Mouse (Mus musculus): Measurements from ENCODE around the gene Sez6. TPM values are rescaled to one million over a fixed set of nuclear protein-coding genes. Genes with fewer than 3 reads are reported as not detected.

The Sez6 gene
- total RNA-seq, 1 experiment: 0.45 TPM

- Histone ChIP-seq H3K36me3 (ENCODE audit: control insufficient read depth, insufficient read depth, low read length, poor library complexity, severe bottlenecking) (peaks cover 13% of the 10 kb centered on the region), H3K9ac (ENCODE audit: insufficient read depth, low read depth, low read length, poor library complexity, severe bottlenecking) (no peak overlapping the region), H3K27ac (ENCODE audit: insufficient read depth, low read depth, low read length, poor library complexity, severe bottlenecking) (no peak overlapping the region), H3K4me1 (ENCODE audit: control insufficient read depth in 2 of 2, insufficient read depth in 2 of 2, low read length in 2 of 2, poor library complexity in 1 of 2) (peaks cover 33 to 42% of the 10 kb centered on the region in 2 experiments), H3K9me3 (ENCODE audit: control insufficient read depth, insufficient read depth, low read depth, low read length) (no peaks in the 10 kb centered on the region), H3K4me3 (ENCODE audit: insufficient read depth in 1 of 2, low read depth in 1 of 2, low read length in 2 of 2, poor library complexity in 1 of 2, severe bottlenecking in 1 of 2) (no peak overlapping the region)
- in situ Hi-C loops (cut with MboI; ENCODE audit: low sequenced_read_pairs in 2 of 2, unreplicated experiment in 2 of 2): no loop called here
- TF ChIP-seq MAFK (IDR thresholded peaks at IDR 0.05; ENCODE audit: insufficient read depth, low read depth, low read length) (no peak), CHD2 (IDR thresholded peaks at IDR 0.05; ENCODE audit: low read depth, low read length) (no peak), HCFC1 (IDR thresholded peaks at IDR 0.05; ENCODE audit: borderline replicate concordance, insufficient read depth, low read length) (no peak), ZC3H11A (IDR thresholded peaks at IDR 0.05; ENCODE audit: borderline replicate concordance, low read depth, low read length) (no peak), ZNF384 (IDR thresholded peaks at IDR 0.05; ENCODE audit: low read depth, low read length) (no peak)
- DNase-seq (ENCODE audit: low read depth, low spot score): no peak
These were observed 41.8 kb upstream of the Sez6 start for GRCm38 (mm10) chr11:77888846-77889245.

- no peak overlapping the region for H3K4me3 ChIP-seq (ENCODE audit: insufficient read depth in 1 of 2, low read depth in 1 of 2, low read length in 2 of 2, poor library complexity in 1 of 2, severe bottlenecking in 1 of 2)
- TF ChIP-seq CHD2 (IDR thresholded peaks at IDR 0.05; ENCODE audit: low read depth, low read length) (no peak), ZC3H11A (IDR thresholded peaks at IDR 0.05; ENCODE audit: borderline replicate concordance, low read depth, low read length) (no peak), HCFC1 (IDR thresholded peaks at IDR 0.05; ENCODE audit: borderline replicate concordance, insufficient read depth, low read length) (no peak), ZNF384 (IDR thresholded peaks at IDR 0.05; ENCODE audit: low read depth, low read length) (no peak), MAFK (IDR thresholded peaks at IDR 0.05; ENCODE audit: insufficient read depth, low read depth, low read length) (no peak)
- H3K4me1 ChIP-seq (ENCODE audit: control insufficient read depth in 2 of 2, insufficient read depth in 2 of 2, low read length in 2 of 2, poor library complexity in 1 of 2): peaks cover 31 to 41% of the 10 kb centered on the region in 2 experiments
- no peak for DNase-seq (ENCODE audit: low read depth, low spot score)
- H3K9me3 ChIP-seq (ENCODE audit: control insufficient read depth, insufficient read depth, low read depth, low read length): no peaks in the 10 kb centered on the region
- peaks cover 13% of the 10 kb centered on the region for H3K36me3 ChIP-seq (ENCODE audit: control insufficient read depth, insufficient read depth, low read length, poor library complexity, severe bottlenecking)
- H3K9ac ChIP-seq (ENCODE audit: insufficient read depth, low read depth, low read length, poor library complexity, severe bottlenecking): no peak overlapping the region
- H3K27ac ChIP-seq (ENCODE audit: insufficient read depth, low read depth, low read length, poor library complexity, severe bottlenecking): no peak overlapping the region
- in situ Hi-C loops (cut with MboI; ENCODE audit: low sequenced_read_pairs in 2 of 2, unreplicated experiment in 2 of 2): no loop called here
These were observed 41.1 kb upstream of the Sez6 start for GRCm38 (mm10) chr11:77889484-77889883.

- Histone ChIP-seq H3K4me3 (ENCODE audit: insufficient read depth in 1 of 2, low read depth in 1 of 2, low read length in 2 of 2, poor library complexity in 1 of 2, severe bottlenecking in 1 of 2) (no peak overlapping the region), H3K4me1 (ENCODE audit: control insufficient read depth in 2 of 2, insufficient read depth in 2 of 2, low read length in 2 of 2, poor library complexity in 1 of 2) (peaks cover 40 to 44% of the 10 kb centered on the region in 2 experiments), H3K9ac (ENCODE audit: insufficient read depth, low read depth, low read length, poor library complexity, severe bottlenecking) (peak overlapping the region; percentile 11; the same call in 1 of the 2 replicates), H3K9me3 (ENCODE audit: control insufficient read depth, insufficient read depth, low read depth, low read length) (no peaks in the 10 kb centered on the region), H3K36me3 (ENCODE audit: control insufficient read depth, insufficient read depth, low read length, poor library complexity, severe bottlenecking) (peaks cover 13% of the 10 kb centered on the region), H3K27ac (ENCODE audit: insufficient read depth, low read depth, low read length, poor library complexity, severe bottlenecking) (peak overlapping the region; percentile 51; the same call in 1 of the 2 replicates)
- in situ Hi-C loops (cut with MboI; ENCODE audit: low sequenced_read_pairs in 2 of 2, unreplicated experiment in 2 of 2): no loop called here
- no peak for TF ChIP-seq MAFK (IDR thresholded peaks at IDR 0.05; ENCODE audit: insufficient read depth, low read depth, low read length)
- TF ChIP-seq ZC3H11A (IDR thresholded peaks at IDR 0.05; ENCODE audit: borderline replicate concordance, low read depth, low read length): no peak
- no peak for TF ChIP-seq ZNF384 (IDR thresholded peaks at IDR 0.05; ENCODE audit: low read depth, low read length)
- TF ChIP-seq HCFC1 (IDR thresholded peaks at IDR 0.05; ENCODE audit: borderline replicate concordance, insufficient read depth, low read length): no peak
- no peak for TF ChIP-seq CHD2 (IDR thresholded peaks at IDR 0.05; ENCODE audit: low read depth, low read length)
- DNase-seq (ENCODE audit: low read depth, low spot score): no peak
These were observed 39.8 kb upstream of the Sez6 start for GRCm38 (mm10) chr11:77890648-77891258.

- TF ChIP-seq ZNF384 (IDR thresholded peaks at IDR 0.05; ENCODE audit: low read depth, low read length) (no peak), MAFK (IDR thresholded peaks at IDR 0.05; ENCODE audit: insufficient read depth, low read depth, low read length) (no peak), CHD2 (IDR thresholded peaks at IDR 0.05; ENCODE audit: low read depth, low read length) (no peak), ZC3H11A (IDR thresholded peaks at IDR 0.05; ENCODE audit: borderline replicate concordance, low read depth, low read length) (no peak), HCFC1 (IDR thresholded peaks at IDR 0.05; ENCODE audit: borderline replicate concordance, insufficient read depth, low read length) (no peak)
- Histone ChIP-seq H3K4me1 (ENCODE audit: control insufficient read depth in 2 of 2, insufficient read depth in 2 of 2, low read length in 2 of 2, poor library complexity in 1 of 2) (peaks cover 31 to 33% of the 10 kb centered on the region in 2 experiments), H3K36me3 (ENCODE audit: control insufficient read depth, insufficient read depth, low read length, poor library complexity, severe bottlenecking) (peaks cover 5% of the 10 kb centered on the region), H3K27ac (ENCODE audit: insufficient read depth, low read depth, low read length, poor library complexity, severe bottlenecking) (peak overlapping the region; percentile 93; the same call in 1 of the 2 replicates), H3K4me3 (ENCODE audit: insufficient read depth in 1 of 2, low read depth in 1 of 2, low read length in 2 of 2, poor library complexity in 1 of 2, severe bottlenecking in 1 of 2) (peak overlapping the region; percentile 67 to 68), H3K9me3 (ENCODE audit: control insufficient read depth, insufficient read depth, low read depth, low read length) (no peaks in the 10 kb centered on the region), H3K9ac (ENCODE audit: insufficient read depth, low read depth, low read length, poor library complexity, severe bottlenecking) (peak overlapping the region; percentile 82)
- in situ Hi-C loops (cut with MboI; ENCODE audit: low sequenced_read_pairs in 2 of 2, unreplicated experiment in 2 of 2): no loop called here
- no peak for DNase-seq (ENCODE audit: low read depth, low spot score)
These were observed 37.7 kb upstream of the Sez6 start for GRCm38 (mm10) chr11:77892883-77893282.
